Mouse (Mus musculus) liver (tissue): ENCODE measurements at regions not wholly inside any gene's neighbourhood (a gene's known extent, or its start where the extent isn't known, plus 50 kb on each side); places are given as distances from the start of the nearest gene placed in this dataset.

Experiments used
- DNase-seq: peaks from one replicate; pipeline ENCODE4 v3.0.0-alpha.2; 2020; ENCODE audit warnings: mixed read lengths

GRCm38 (mm10) chr2:3941496-3941895 lies 76.0 kb upstream of the Frmd4a start:
- DNase-seq: no peak

DNA sequence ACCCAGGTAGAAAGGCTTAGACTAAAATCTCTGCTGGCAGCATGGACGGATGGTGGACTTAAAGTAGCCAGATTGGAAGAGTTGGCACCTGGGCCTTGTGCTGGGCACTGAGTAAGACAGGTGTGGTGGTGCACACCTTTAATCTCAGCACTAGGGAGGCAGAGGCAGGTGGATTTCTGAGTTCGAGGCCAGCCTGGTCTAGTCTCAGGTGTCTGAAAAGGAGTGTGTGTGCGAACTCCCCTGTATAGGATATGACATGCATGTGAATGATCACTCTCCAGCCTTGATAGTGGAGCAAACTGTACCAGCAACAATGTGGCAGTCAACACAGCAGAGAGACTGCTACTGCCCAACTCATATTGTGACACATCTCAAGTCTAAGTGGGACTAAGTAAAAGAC lies 70.1 kb upstream of the Frmd4a start:
- DNase-seq: no peak

- no peak for DNase-seq
Observed at GRCm38 (mm10) chr2:3948331-3948730, 69.2 kb upstream of the Frmd4a start.

DNA sequence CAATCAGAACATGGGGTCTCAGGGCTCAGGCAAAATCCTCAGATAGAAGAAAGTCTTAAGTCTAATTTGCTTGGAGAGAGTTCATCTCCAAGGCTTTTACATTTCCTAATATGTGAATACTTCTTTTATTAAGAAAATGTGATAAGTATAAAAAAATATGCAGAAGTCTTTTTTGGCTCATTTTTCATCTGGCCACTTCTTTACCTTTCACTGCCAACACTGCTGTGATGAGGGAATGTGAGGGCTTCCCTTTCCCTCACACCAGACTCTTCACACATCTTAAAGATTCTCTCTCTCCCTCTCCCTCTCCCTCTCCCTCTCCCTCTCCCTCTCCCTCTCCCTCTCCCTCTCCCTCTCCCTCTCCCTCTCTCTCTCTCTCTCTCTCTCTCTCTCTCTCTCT lies 60.0 kb upstream of the Frmd4a start:
- no peak for DNase-seq

- DNase-seq: peak; percentile 17
Observed at GRCm38 (mm10) chr2:3958065-3958641, 59.4 kb upstream of the Frmd4a start.

DNA sequence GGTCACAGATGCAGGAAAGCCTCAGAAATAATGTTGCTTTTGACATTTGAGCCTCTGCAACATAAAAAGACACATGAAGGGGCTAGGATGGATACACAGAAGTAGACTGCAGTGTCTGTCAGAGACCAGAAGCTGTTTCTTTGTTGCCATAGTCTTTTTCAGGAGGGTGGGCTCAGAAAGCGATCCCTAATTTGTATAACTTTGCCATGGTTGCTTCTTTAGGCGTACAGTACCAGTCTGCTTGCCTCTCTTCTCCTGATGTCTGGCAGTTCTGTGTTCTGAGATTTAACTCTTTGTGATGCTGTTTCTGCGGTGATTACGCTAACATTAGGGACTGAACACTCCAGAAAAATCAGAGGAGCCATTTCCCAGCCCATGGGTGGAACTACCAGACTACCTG lies 58.8 kb upstream of the Frmd4a start:
- DNase-seq: no peak

DNA sequence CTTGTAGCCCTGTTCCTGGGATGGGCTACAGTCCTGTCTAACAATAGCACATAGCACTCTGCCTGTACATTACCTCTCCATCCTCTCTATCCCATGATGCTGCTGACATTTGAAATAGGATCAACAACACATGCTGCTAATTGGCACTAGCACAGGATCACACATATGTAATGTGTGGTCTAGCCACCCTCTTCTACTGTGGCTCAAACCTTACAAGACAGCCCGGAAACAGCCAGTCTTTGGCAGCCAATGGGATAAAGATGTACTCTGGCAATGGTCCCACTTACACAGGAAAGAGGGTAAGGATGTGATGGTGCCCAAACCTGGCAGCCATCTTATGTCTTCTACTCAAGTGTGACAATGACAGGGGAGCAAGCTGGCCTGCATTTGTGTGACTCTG lies 58.3 kb upstream of the Frmd4a start:
- DNase-seq: no peak

DNA sequence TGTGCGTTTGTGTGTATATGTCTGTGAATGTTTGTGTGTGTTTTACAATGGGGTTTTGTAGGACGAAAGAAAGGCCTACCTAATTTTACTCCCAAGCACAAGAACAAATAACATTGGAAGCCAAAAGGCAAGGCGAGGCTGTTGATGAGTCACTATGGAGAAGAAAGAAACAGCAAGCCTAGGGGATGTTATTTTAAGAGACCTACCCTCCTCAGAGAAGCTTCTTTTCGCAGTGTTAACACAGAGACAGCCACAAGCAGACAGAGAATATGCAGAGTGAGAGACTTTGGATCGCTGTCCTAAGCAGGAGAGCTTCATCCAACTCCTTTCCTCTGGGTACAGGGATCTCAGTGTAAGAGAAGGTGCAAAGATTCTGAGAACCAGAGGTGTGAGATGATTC lies 57.3 kb upstream of the Frmd4a start:
- no peak for DNase-seq

GRCm38 (mm10) chr2:3964351-3964750 lies 53.2 kb upstream of the Frmd4a start:
- no peak for DNase-seq
